Mouse (Mus musculus): ENCODE measurements around the gene Gmds. TPM values are rescaled to one million over a fixed set of nuclear protein-coding genes. Genes with fewer than 3 reads are reported as not detected.
A peak's percentile ranks its signal among the peaks of the same experiment; 100 is the strongest.

The Gmds gene
- polyA plus RNA-seq, 1 experiment: 5.2 TPM

DNA sequence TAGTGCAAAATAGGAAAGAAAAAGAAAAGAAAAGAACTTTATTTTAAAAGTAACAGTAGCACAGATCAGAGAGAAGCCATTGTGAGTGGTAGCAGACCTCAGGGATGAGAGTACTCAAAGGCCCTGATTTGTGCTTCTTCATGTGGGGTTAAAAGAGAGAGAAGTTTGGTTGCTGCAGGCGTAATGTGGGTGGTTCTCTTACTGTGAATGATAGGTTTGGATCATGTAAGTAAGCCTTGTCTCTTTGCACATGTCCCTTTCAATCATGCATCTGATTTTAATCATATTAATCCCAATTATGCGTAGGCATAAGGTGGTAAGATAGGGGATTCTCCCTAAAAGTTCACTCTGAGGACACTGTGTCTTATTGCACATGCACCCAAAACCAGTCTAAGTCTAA, 556.5 kb downstream of the Gmds start:
- H3K4me1 ChIP-seq (ENCODE audit: control insufficient read depth, insufficient read depth, low read length): peaks cover 8% of the 10 kb centered on the region

DNA sequence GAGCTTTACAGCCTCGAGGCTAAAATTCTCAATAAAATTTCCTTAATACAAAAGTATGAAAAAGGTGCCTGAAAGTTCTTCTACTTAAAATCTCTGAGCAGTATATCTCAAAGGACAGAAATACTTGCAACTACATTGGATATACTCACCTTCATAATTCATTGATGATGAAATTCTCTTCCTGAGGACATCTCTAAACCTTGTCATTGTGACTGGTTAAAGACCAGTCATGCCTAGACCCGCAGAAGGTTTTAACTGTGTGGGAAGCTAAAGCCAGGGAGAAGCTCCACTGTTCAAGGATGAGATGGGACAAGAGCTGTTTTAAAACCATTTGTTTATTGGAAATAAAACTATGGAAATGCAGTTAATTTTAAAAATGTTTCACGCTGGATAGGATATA, 558.2 kb downstream of the Gmds start:
- H3K36me3 ChIP-seq (ENCODE audit: control insufficient read depth, insufficient read depth, low read length): no peaks in the 10 kb centered on the region
- no peaks in the 10 kb centered on the region for H3K27me3 ChIP-seq (ENCODE audit: control insufficient read depth, insufficient read depth, low read length)
- TF ChIP-seq CTCF (IDR thresholded peaks at IDR 0.05; ENCODE audit: control insufficient read depth, insufficient read depth, insufficient replicate concordance, low read depth, low read length): no peak
- TF ChIP-seq POLR2A (IDR thresholded peaks at IDR 0.05; ENCODE audit: control insufficient read depth, low read depth, low read length): no peak
- no peak overlapping the region for H3K27ac ChIP-seq (ENCODE audit: control insufficient read depth, insufficient read depth, low read depth, low read length)
- H3K4me1 ChIP-seq (ENCODE audit: control insufficient read depth, insufficient read depth, low read length): peaks cover 8% of the 10 kb centered on the region
- H3K4me3 ChIP-seq (ENCODE audit: control insufficient read depth, low read depth, low read length): no peak overlapping the region

More for the DNA sequence above, 556.5 kb downstream of the Gmds start:
- H3K36me3 ChIP-seq (ENCODE audit: control insufficient read depth, insufficient read depth, low read length): no peaks in the 10 kb centered on the region
- no peak overlapping the region for H3K4me3 ChIP-seq (ENCODE audit: control insufficient read depth, low read depth, low read length)
- H3K27ac ChIP-seq (ENCODE audit: control insufficient read depth, insufficient read depth, low read depth, low read length): no peak overlapping the region
- no peak for TF ChIP-seq POLR2A (IDR thresholded peaks at IDR 0.05; ENCODE audit: control insufficient read depth, low read depth, low read length)
- TF ChIP-seq CTCF (IDR thresholded peaks at IDR 0.05; ENCODE audit: control insufficient read depth, insufficient read depth, insufficient replicate concordance, low read depth, low read length): no peak
- H3K27me3 ChIP-seq (ENCODE audit: control insufficient read depth, insufficient read depth, low read length): no peaks in the 10 kb centered on the region

DNA sequence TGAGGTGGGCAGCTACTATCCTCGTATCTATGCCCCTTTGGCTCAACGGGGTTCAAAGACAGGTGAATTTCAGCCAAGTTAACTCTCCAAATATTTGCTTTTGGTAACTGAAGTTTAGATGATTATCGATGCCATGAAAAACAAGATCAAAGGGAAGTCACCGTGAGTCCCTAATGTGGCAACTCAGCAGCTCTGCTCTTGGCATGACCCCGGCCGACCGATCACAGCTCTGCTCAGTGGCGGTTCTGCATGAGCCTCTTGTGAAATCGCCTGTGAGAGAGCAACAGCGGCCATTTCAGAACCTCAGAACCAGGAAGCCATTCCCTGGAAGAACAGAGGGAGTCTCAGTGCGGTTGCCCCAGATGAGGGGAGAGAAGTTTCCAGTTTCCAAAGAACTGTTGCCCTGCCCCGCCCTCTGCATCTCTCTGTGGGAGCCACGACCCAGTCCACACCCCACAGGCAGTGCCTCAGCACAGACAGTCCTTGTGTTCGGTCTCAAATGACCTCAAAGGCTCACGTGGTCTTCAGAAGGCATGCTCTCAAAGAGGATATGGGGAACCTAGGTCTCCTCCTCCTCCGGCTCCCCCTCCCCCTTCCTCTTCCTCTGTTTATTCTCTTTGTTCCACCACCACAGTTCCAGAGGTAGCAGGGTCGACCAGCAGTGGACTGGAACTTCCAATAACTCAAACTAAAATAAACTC, 559.1 kb downstream of the Gmds start:
- TF ChIP-seq POLR2A (IDR thresholded peaks at IDR 0.05; ENCODE audit: control insufficient read depth, low read depth, low read length) (no peak), CTCF (IDR thresholded peaks at IDR 0.05; ENCODE audit: control insufficient read depth, insufficient read depth, insufficient replicate concordance, low read depth, low read length) (no peak)
- H3K27ac ChIP-seq (ENCODE audit: control insufficient read depth, insufficient read depth, low read depth, low read length): no peak overlapping the region
- H3K4me1 ChIP-seq (ENCODE audit: control insufficient read depth, insufficient read depth, low read length): peaks cover 8% of the 10 kb centered on the region
- peak overlapping the region; percentile 35 for H3K4me3 ChIP-seq (ENCODE audit: control insufficient read depth, low read depth, low read length)
- H3K36me3 ChIP-seq (ENCODE audit: control insufficient read depth, insufficient read depth, low read length): no peaks in the 10 kb centered on the region
- H3K27me3 ChIP-seq (ENCODE audit: control insufficient read depth, insufficient read depth, low read length): no peaks in the 10 kb centered on the region

DNA sequence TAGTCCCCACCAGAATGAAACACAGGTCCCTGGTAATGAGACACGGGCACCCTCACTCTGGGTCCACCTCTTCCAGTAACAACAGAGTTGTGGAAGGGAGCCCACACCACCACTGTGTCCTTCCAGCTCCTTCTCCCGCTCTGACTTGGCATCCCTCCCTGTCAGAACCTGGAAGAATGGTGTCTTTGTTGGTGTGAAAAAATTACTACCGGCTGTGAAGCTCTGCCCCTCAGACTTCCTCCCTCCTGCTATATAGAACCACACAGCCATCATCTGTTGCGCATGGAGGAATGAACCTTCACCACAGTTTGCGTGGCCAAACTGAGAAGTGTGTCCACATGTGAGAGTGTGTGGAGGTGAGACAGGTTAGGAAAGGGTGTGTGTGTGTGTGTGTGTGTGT, 562.8 kb downstream of the Gmds start:
- H3K27ac ChIP-seq (ENCODE audit: control insufficient read depth, insufficient read depth, low read depth, low read length): no peak overlapping the region
- H3K4me3 ChIP-seq (ENCODE audit: control insufficient read depth, low read depth, low read length): no peak overlapping the region
- H3K4me1 ChIP-seq (ENCODE audit: control insufficient read depth, insufficient read depth, low read length): peaks cover 8% of the 10 kb centered on the region
- TF ChIP-seq CTCF (IDR thresholded peaks at IDR 0.05; ENCODE audit: control insufficient read depth, insufficient read depth, insufficient replicate concordance, low read depth, low read length) (no peak), POLR2A (IDR thresholded peaks at IDR 0.05; ENCODE audit: control insufficient read depth, low read depth, low read length) (no peak)
- no peaks in the 10 kb centered on the region for H3K27me3 ChIP-seq (ENCODE audit: control insufficient read depth, insufficient read depth, low read length)
- H3K36me3 ChIP-seq (ENCODE audit: control insufficient read depth, insufficient read depth, low read length): no peaks in the 10 kb centered on the region

DNA sequence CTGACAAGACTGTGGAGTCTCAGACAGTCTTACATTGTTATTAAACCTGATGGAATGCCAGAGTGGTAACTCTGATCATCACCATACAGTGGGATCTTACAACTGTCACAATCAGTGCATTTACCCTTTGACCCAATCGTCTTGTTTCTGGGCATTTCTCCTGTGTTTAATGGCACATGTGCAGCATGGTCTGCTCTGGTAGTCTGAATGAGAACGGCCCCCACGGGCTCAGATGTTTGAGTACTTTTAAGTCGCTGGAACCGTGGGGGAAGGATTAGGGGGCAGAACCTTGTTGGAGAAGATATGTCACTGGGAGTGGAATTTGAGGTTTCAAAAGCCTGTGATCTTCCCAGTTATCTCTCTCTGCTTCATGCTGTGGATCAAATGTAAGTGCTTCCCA, 565.7 kb downstream of the Gmds start:
- TF ChIP-seq CTCF (IDR thresholded peaks at IDR 0.05; ENCODE audit: control insufficient read depth, insufficient read depth, insufficient replicate concordance, low read depth, low read length) (no peak), POLR2A (IDR thresholded peaks at IDR 0.05; ENCODE audit: control insufficient read depth, low read depth, low read length) (no peak)
- Histone ChIP-seq H3K4me1 (ENCODE audit: control insufficient read depth, insufficient read depth, low read length) (no peaks in the 10 kb centered on the region), H3K36me3 (ENCODE audit: control insufficient read depth, insufficient read depth, low read length) (no peaks in the 10 kb centered on the region), H3K27me3 (ENCODE audit: control insufficient read depth, insufficient read depth, low read length) (no peaks in the 10 kb centered on the region), H3K4me3 (ENCODE audit: control insufficient read depth, low read depth, low read length) (no peak overlapping the region), H3K27ac (ENCODE audit: control insufficient read depth, insufficient read depth, low read depth, low read length) (no peak overlapping the region)

All from testis, adult 2 months (tissue).